Mouse (Mus musculus): ENCODE measurements around the gene Strip2. TPM values are rescaled to one million over a fixed set of nuclear protein-coding genes. Genes with fewer than 3 reads are reported as not detected.

Gene Strip2
- polyA plus RNA-seq, 1 experiment, result 1.6 TPM

GRCm38 (mm10) chr6:29935741-29936140 lies 18.9 kb downstream of the Strip2 start:
- 91% methylated on average over 1 of the region's 1 CpGs for WGBS
- H3K4me3 ChIP-seq (replicated peaks; ENCODE audit: control insufficient read depth, low read depth, low read length), result no peak overlapping the region
- H3K4me1 ChIP-seq (ENCODE audit: control insufficient read depth, insufficient read depth, low read length), result no peaks in the 10 kb centered on the region
- TF ChIP-seq CTCF (IDR thresholded peaks at IDR 0.05; ENCODE audit: control insufficient read depth, insufficient read depth, low read length) (no peak), POLR2A (IDR thresholded peaks at IDR 0.05; ENCODE audit: borderline replicate concordance, control insufficient read depth, low read depth, low read length) (no peak)
- H3K27ac ChIP-seq (ENCODE audit: control insufficient read depth, insufficient read depth, low read depth, low read length, poor library complexity), result no peak overlapping the region

- Histone ChIP-seq H3K4me3 (replicated peaks; ENCODE audit: control insufficient read depth, low read depth, low read length) (no peak overlapping the region), H3K4me1 (ENCODE audit: control insufficient read depth, insufficient read depth, low read length) (no peaks in the 10 kb centered on the region), H3K27ac (ENCODE audit: control insufficient read depth, insufficient read depth, low read depth, low read length, poor library complexity) (no peak overlapping the region)
- TF ChIP-seq POLR2A (IDR thresholded peaks at IDR 0.05; ENCODE audit: borderline replicate concordance, control insufficient read depth, low read depth, low read length) (no peak), CTCF (IDR thresholded peaks at IDR 0.05; ENCODE audit: control insufficient read depth, insufficient read depth, low read length) (no peak)
- 44% methylated on average over 4 of the region's 4 CpGs for WGBS
These were observed 23.6 kb downstream of the Strip2 start for GRCm38 (mm10) chr6:29940428-29940827.

GRCm38 (mm10) chr6:29941036-29941435 lies 24.2 kb downstream of the Strip2 start:
- Histone ChIP-seq H3K27ac (ENCODE audit: control insufficient read depth, insufficient read depth, low read depth, low read length, poor library complexity) (no peak overlapping the region), H3K4me1 (ENCODE audit: control insufficient read depth, insufficient read depth, low read length) (no peaks in the 10 kb centered on the region), H3K4me3 (replicated peaks; ENCODE audit: control insufficient read depth, low read depth, low read length) (no peak overlapping the region)
- no peak for TF ChIP-seq CTCF (IDR thresholded peaks at IDR 0.05; ENCODE audit: control insufficient read depth, insufficient read depth, low read length)
- TF ChIP-seq POLR2A (IDR thresholded peaks at IDR 0.05; ENCODE audit: borderline replicate concordance, control insufficient read depth, low read depth, low read length), result no peak
- 81% methylated on average over 2 of the region's 2 CpGs for WGBS

GRCm38 (mm10) chr6:29944465-29944864 lies 27.7 kb downstream of the Strip2 start:
- Histone ChIP-seq H3K4me3 (replicated peaks; ENCODE audit: control insufficient read depth, low read depth, low read length) (no peak overlapping the region), H3K4me1 (ENCODE audit: control insufficient read depth, insufficient read depth, low read length) (no peaks in the 10 kb centered on the region), H3K27ac (ENCODE audit: control insufficient read depth, insufficient read depth, low read depth, low read length, poor library complexity) (no peak overlapping the region)
- whole genome bisulfite sequencing, result 89% methylated on average over 1 of the region's 1 CpGs
- TF ChIP-seq POLR2A (IDR thresholded peaks at IDR 0.05; ENCODE audit: borderline replicate concordance, control insufficient read depth, low read depth, low read length) (no peak), CTCF (IDR thresholded peaks at IDR 0.05; ENCODE audit: control insufficient read depth, insufficient read depth, low read length) (no peak)

GRCm38 (mm10) chr6:29946568-29946967 lies 29.8 kb downstream of the Strip2 start:
- Histone ChIP-seq H3K4me1 (ENCODE audit: control insufficient read depth, insufficient read depth, low read length) (no peaks in the 10 kb centered on the region), H3K27ac (ENCODE audit: control insufficient read depth, insufficient read depth, low read depth, low read length, poor library complexity) (no peak overlapping the region), H3K4me3 (replicated peaks; ENCODE audit: control insufficient read depth, low read depth, low read length) (no peak overlapping the region)
- 75% methylated on average over 2 of the region's 2 CpGs for WGBS
- TF ChIP-seq CTCF (IDR thresholded peaks at IDR 0.05; ENCODE audit: control insufficient read depth, insufficient read depth, low read length) (no peak), POLR2A (IDR thresholded peaks at IDR 0.05; ENCODE audit: borderline replicate concordance, control insufficient read depth, low read depth, low read length) (no peak)

- Histone ChIP-seq H3K27ac (ENCODE audit: control insufficient read depth, insufficient read depth, low read depth, low read length, poor library complexity) (no peak overlapping the region), H3K4me3 (replicated peaks; ENCODE audit: control insufficient read depth, low read depth, low read length) (no peak overlapping the region), H3K4me1 (ENCODE audit: control insufficient read depth, insufficient read depth, low read length) (no peaks in the 10 kb centered on the region)
- TF ChIP-seq POLR2A (IDR thresholded peaks at IDR 0.05; ENCODE audit: borderline replicate concordance, control insufficient read depth, low read depth, low read length), result no peak
- TF ChIP-seq CTCF (IDR thresholded peaks at IDR 0.05; ENCODE audit: control insufficient read depth, insufficient read depth, low read length), result no peak
- 80% methylated on average over 6 of the region's 6 CpGs for WGBS
These were observed 31.0 kb downstream of the Strip2 start for GRCm38 (mm10) chr6:29947823-29948222.

GRCm38 (mm10) chr6:29956749-29957148 lies 39.9 kb downstream of the Strip2 start:
- Histone ChIP-seq H3K4me1 (ENCODE audit: control insufficient read depth, insufficient read depth, low read length) (no peaks in the 10 kb centered on the region), H3K4me3 (replicated peaks; ENCODE audit: control insufficient read depth, low read depth, low read length) (no peak overlapping the region), H3K27ac (ENCODE audit: control insufficient read depth, insufficient read depth, low read depth, low read length, poor library complexity) (no peak overlapping the region)
- 93% methylated on average over 4 of the region's 4 CpGs for WGBS
- TF ChIP-seq CTCF (IDR thresholded peaks at IDR 0.05; ENCODE audit: control insufficient read depth, insufficient read depth, low read length), result no peak
- no peak for TF ChIP-seq POLR2A (IDR thresholded peaks at IDR 0.05; ENCODE audit: borderline replicate concordance, control insufficient read depth, low read depth, low read length)

GRCm38 (mm10) chr6:29958669-29959068 lies 41.9 kb downstream of the Strip2 start:
- 82% methylated on average over 3 of the region's 3 CpGs for WGBS
- Histone ChIP-seq H3K27ac (ENCODE audit: control insufficient read depth, insufficient read depth, low read depth, low read length, poor library complexity) (no peak overlapping the region), H3K4me1 (ENCODE audit: control insufficient read depth, insufficient read depth, low read length) (no peaks in the 10 kb centered on the region), H3K4me3 (replicated peaks; ENCODE audit: control insufficient read depth, low read depth, low read length) (no peak overlapping the region)
- TF ChIP-seq POLR2A (IDR thresholded peaks at IDR 0.05; ENCODE audit: borderline replicate concordance, control insufficient read depth, low read depth, low read length) (no peak), CTCF (IDR thresholded peaks at IDR 0.05; ENCODE audit: control insufficient read depth, insufficient read depth, low read length) (no peak)

GRCm38 (mm10) chr6:29961081-29961480 lies 44.3 kb downstream of the Strip2 start:
- no peaks in the 10 kb centered on the region for H3K4me1 ChIP-seq (ENCODE audit: control insufficient read depth, insufficient read depth, low read length)
- no peak overlapping the region for H3K27ac ChIP-seq (ENCODE audit: control insufficient read depth, insufficient read depth, low read depth, low read length, poor library complexity)
- no peak for TF ChIP-seq POLR2A (IDR thresholded peaks at IDR 0.05; ENCODE audit: borderline replicate concordance, control insufficient read depth, low read depth, low read length)
- no peak for TF ChIP-seq CTCF (IDR thresholded peaks at IDR 0.05; ENCODE audit: control insufficient read depth, insufficient read depth, low read length)
- 84% methylated on average over 6 of the region's 6 CpGs for WGBS
- no peak overlapping the region for H3K4me3 ChIP-seq (replicated peaks; ENCODE audit: control insufficient read depth, low read depth, low read length)

All from bone marrow, adult 2 months (tissue).